Mouse (Mus musculus) c-Kit-positive CD71-positive TER-119-positive erythroid progenitor cells, embryonic 14.5 days (primary cell): Measurements from ENCODE around the gene Suv39h1.
"Not testable (repeated sequence)": the region's sequence is repeated elsewhere in the genome, so short reads cannot be mapped to it uniquely, and the experiment has no call there.

Source experiments
- DNase-seq: peaks from one replicate; pipeline ENCODE4 v3.0.0-alpha.2; 2013; ENCODE audit warnings: low spot score

Suv39h1 gene

DNA sequence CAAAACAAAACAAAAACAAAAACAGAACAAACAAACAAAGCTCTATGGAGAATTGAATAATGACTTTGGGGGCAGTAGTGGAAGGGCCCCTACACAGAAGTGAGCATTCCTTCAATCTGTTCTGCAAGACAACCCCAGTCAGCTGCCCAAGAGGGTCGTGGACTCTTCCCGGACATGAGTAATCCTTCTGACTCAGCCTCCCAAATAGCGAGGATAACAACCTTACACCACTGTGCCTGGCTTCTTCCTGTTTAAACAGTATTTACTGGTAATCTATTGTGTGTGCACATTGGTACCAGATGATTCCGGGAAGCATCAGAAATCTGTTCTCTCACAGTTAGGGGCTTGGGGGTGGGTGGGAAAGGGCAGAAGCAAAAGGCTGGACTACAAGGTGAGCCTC, 47.7 kb downstream of the Suv39h1 start:
- no peak for DNase-seq

DNA sequence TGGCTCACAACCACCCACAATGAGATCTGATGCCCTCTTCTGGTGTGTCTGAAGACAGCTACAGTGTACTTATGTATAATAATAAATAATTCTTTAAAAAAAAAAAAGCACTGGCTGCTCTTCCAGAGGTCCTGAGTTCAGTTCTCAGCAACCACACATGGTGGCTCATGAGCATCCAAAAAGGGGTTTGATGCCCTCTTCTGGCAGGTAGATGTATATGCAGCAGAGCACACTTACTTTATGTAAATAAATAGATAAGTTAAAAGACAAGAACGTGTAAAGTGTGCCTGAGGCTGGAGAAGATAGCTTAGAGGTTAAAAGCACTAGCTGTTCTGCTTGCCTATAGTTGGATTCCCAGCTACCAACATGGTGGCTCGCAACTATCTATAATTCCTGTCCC, 49.8 kb downstream of the Suv39h1 start:
- DNase-seq = no peak

DNA sequence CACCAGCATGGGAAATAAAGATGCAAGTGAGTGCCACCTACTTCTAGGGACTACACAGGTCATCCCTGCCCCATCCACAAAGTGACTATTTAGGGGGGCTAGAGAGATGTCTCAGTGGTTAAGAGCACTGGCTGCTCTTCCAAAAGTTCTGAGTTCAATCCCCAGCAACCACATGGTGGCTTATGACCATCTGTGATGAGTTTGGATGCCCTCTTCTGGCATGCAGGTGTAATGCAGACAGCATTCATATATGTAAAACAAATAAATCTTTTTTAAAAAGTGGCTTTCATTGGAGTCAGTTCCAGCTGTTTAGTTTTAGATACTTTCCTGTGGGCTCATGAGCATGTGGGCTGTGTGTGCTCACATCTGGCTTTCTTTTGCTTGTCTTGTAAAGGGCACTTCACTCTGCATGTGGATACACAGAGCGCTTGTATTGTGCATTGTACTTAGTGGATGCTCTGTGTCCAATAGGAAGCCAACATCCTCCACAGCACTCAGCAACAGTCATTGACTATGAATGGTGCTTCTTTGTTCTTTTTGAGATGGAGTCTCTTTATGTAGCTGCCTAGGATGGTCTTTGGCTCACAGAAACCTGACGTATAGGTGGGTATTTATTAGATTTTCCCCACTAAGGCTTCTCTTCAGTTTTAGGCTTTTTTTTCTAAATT, 54.3 kb downstream of the Suv39h1 start:
- DNase-seq = no peak

DNA sequence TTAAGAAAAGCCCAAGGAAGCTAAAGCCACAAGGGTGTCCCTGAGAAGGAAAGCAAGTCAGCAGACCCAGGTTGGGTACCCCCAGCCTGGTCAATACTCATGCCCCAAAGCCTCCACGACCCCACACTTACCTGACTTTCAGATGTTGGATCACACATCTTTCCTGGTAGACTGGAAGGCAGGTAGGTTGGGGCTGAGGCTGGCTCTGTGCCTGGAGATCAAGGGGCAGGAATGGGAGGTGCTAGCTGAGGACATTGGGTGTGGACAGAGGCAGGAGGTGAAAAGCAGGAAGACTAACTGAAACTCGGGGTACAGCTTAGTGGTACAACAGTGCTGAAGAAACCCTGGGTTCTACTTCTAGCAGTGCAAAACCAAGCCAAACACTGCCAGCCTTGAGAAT, 56.3 kb downstream of the Suv39h1 start, which contains the start of gene Glod5:
Glod5 (minus strand) TSS at position 207 of the 400 bp plus-strand sequence.
- DNase-seq = no peak

DNA sequence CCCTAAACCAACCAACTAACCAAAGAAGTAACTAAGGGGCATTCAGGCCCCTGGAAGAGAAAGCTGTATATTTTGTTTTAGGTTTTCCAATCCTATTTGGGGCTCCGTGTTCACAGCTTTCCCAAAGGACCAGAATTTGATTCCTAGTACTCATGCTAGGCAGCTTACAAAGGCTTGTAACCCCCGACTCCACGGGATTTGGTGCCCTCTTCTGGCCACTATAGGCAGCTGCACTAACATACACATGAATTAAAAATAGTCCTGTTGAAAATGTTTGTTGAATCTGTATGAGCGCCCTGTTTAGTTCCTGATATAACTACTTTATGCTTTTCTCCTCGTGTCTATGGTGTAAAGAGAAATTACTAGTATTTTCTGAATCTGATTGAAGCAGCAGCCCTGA, 57.4 kb downstream of the Suv39h1 start:
- DNase-seq = peak; percentile 57

DNA sequence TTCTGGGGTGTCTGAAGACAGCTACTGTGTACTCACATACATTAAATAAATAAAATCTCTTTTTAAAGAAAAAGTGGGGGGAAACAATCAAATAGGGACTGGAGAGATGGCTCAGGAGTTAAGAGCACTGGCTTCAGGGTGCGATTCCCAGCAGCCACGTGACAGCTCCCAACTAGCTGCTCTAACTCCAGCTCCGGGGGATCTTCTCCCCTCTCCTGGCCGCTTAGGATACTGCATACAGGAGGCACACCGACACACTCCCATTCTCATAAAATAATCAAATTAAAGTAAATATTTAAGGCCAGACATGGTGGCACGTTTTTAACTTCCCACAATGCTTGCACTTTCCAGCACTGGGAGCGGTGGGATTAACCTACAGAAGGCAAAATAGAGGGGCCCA, 58.9 kb downstream of the Suv39h1 start:
- DNase-seq = not testable (repeated sequence)

DNA sequence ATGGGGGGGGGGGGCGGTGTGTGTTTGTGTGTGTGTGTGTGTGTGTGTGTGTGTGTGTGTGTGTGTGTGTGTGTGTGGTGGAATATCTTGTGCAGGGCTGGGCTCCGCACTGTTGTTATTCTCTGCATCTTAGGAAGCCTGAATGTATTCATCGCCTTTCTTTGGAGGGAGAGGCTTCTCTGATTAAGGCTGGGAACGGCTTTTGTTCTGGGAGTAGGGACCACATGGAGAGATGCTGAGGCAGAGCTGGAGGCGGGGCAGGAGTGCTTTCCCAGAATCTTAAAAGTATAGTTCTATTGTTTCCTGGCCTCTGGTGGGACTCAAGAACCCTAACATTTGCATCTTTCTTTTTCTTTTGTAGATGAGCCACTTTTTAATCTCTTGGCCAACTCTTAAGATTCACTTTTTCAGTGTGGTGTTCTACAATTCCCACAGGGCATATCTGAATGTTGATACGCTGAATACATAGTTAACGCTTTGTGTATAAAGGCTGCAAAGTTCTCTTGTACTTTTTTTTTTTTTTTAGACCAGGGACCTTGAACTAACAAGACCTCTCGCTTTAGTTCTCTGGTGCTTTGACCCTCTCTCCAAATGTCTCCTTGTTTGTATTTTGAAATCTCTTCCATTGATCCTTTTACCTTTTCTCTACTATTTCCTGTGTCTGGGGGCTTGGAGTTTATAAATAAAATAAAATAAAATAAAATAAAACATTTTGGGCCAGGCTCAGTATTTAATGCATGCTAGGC, 60.8 kb downstream of the Suv39h1 start:
- DNase-seq = no peak

DNA sequence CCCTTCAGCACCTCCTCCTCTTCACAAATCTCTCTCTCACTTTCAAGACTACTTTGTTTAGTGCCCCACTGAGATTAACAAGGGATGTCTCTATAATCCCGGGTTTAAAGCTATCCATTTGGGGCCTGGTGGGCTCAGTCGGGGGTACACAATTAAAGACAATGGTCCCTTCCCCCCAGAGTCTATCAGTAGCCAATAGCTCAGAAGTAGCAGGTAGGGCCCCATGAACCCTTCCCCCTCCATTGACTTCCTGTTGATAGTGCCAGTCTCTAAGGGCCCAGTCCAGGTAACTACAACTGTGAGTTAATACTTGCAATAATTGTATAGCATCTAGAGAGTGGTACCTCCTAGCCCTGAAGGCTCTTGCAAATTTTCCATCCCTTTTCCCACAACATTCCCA, 61.4 kb downstream of the Suv39h1 start:
- DNase-seq = no peak
